Mouse (Mus musculus) olfactory bulb, adult 2 months (tissue): ENCODE measurements around the gene C1qtnf7.

Experiments used
- CTCF ChIP-seq: fragments of 200-500 bp; IDR thresholded peaks from 2 replicates; pipeline ENCODE4 v1.5.1; 2012; ENCODE audit warnings: low read depth, mild to moderate bottlenecking, low read length, moderate library complexity; ENCODE audit not compliant: insufficient read depth
- POLR2A ChIP-seq: fragments of 200-500 bp; IDR thresholded peaks from 2 replicates; pipeline ENCODE4 v1.6.1; 2012; ENCODE audit warnings: mild to moderate bottlenecking, low read depth, low read length, moderate library complexity; ENCODE audit not compliant: insufficient read depth

GRCm38 (mm10) chr5:43557436-43557835 is 42.1 kb downstream of the C1qtnf7 start:
- TF ChIP-seq CTCF: no peak
- TF ChIP-seq POLR2A: no peak
